Mouse (Mus musculus) CH12.LX (cell line): ENCODE results near the gene Lrrc4b.

Source experiments
- SMC3 ChIP-seq: IDR thresholded peaks from 2 replicates; pipeline ENCODE4 v1.6.1; 2011; ENCODE audit warnings: low read depth, low read length, improper control_type of control experiment
- USF1 ChIP-seq: IDR thresholded peaks from 2 replicates; pipeline ENCODE4 v1.6.1; 2014; ENCODE audit warnings: low read depth, mild to moderate bottlenecking, inconsistent platforms, low read length, improper control_type of control experiment
- ZMIZ1 ChIP-seq: IDR thresholded peaks from 2 replicates; pipeline ENCODE4 v1.6.1; 2012; ENCODE audit warnings: low read depth, mild to moderate bottlenecking, inconsistent platforms, low read length, improper control_type of control experiment

GRCm38 (mm10) chr7:44475046-44475614 is 46.3 kb downstream of the Lrrc4b start:
- TF ChIP-seq SMC3 (no peak), USF1 (no peak), ZMIZ1 (no peak)
